Mouse (Mus musculus) forebrain, embryonic 15.5 days (tissue): Measurements from ENCODE around the gene Ythdf1. TPM values are rescaled to one million over a fixed set of nuclear protein-coding genes. Genes with fewer than 3 reads are reported as not detected.

Source experiments
- ATAC-seq: fragments of 200-750 bp; cut with Nextera tagmentation; replicated peaks from 2 replicates; pipeline ENCODE4 v1.8.0; 2017; ENCODE audit warnings: mild to moderate bottlenecking, moderate TSS enrichment, moderate library complexity
- H3K27ac ChIP-seq: fragments of 300-500 bp; sonication (generic); replicated peaks from 2 replicates; pipeline ENCODE4 v1.5.1; 2015; ENCODE audit warnings: mild to moderate bottlenecking, inconsistent platforms
- H3K27me3 ChIP-seq: fragments of 300-500 bp; sonication (generic); 2 replicates; pipeline ENCODE4 v1.6.1; 2015; ENCODE audit warnings: inconsistent platforms
- H3K36me3 ChIP-seq: fragments of 300-500 bp; sonication (generic); 2 replicates; pipeline ENCODE4 v1.6.1; 2015; ENCODE audit warnings: mild to moderate bottlenecking, inconsistent platforms
- H3K4me1 ChIP-seq: fragments of 300-500 bp; sonication (generic); 2 replicates; pipeline ENCODE4 v1.6.1; 2015; ENCODE audit warnings: inconsistent platforms
- H3K4me2 ChIP-seq: fragments of 300-500 bp; sonication (generic); replicated peaks from 2 replicates; pipeline ENCODE4 v1.6.1; 2015; ENCODE audit warnings: mild to moderate bottlenecking, inconsistent platforms
- H3K4me3 ChIP-seq: fragments of 300-500 bp; sonication (generic); 2 replicates; pipeline ENCODE4 v1.5.1; 2015; ENCODE audit warnings: mild to moderate bottlenecking, inconsistent platforms
- H3K9ac ChIP-seq: fragments of 300-500 bp; sonication (generic); replicated peaks from 2 replicates; pipeline ENCODE4 v1.6.1; 2015; ENCODE audit warnings: mild to moderate bottlenecking, inconsistent platforms
- H3K9me3 ChIP-seq: fragments of 300-500 bp; sonication (generic); 2 replicates; pipeline ENCODE4 v1.6.1; 2016; ENCODE audit warnings: inconsistent platforms
- WGBS: fragments of 180-500 bp; shearing (Covaris S2); methylation state at CpG from one replicate; pipeline ENCODE4 v1.1.7; 2015; ENCODE audit warnings: mixed read lengths; 5-methylcytosine and 5-hydroxymethylcytosine counted together
- polyA plus RNA-seq: library from polyadenylated mRNA; unstranded; fragments of >200 nt; fragmentation: Nextera tagmentation; extraction: Ambion mirVana; gene quantifications from 2 replicates; pipeline ENCODE4 v1.2.1, GENCODE M21; 2015

Ythdf1 gene
- polyA plus RNA-seq, 1 experiment from 2014 or later = 52.8 TPM

GRCm38 (mm10) chr2:180904435-180905208 is 16.1 kb downstream of the Ythdf1 start:
- H3K4me1 ChIP-seq = 0 out of 2 replicates have a peak, but pooled peaks cover 3% of the 10 kb centered on the region
- 94% methylated on average over 18 of the region's 18 CpGs for WGBS

DNA sequence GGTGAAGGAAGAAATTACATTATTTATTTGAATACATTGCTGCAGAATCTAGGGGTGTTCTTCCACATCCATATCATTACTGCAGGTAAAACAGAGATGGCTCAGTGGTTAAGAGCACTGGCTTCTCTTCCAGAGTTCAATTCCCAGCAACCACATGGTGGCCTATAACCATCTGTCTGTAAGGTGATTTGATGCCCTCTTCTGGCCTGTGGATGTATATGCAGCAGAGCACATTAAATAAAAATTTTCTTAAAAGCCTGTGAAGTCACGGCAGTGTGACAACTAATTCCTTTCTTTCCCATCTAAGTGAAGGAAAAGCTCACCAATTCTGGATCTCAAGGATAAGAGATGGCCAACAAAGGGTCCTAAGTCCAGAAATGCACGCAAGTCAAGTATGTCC is 18.7 kb downstream of the Ythdf1 start:
- Histone ChIP-seq H3K4me1 (peaks cover 8% of the 10 kb centered on the region; the same call in 1 of the 2 replicates), H3K4me2 (no peak overlapping the region), H3K27ac (no peak overlapping the region), H3K36me3 (peaks cover 12% of the 10 kb centered on the region; the same call in 1 of the 2 replicates), H3K27me3 (no peaks in the 10 kb centered on the region), H3K4me3 (no peak overlapping the region), H3K9ac (no peak overlapping the region), H3K9me3 (no peaks in the 10 kb centered on the region)
- no peak for ATAC-seq
- 29% methylated on average over 2 of the region's 2 CpGs for WGBS

More at GRCm38 (mm10) chr2:180904435-180905208, 16.1 kb downstream of the Ythdf1 start:
- Histone ChIP-seq H3K4me3 (no peak overlapping the region), H3K9me3 (no peaks in the 10 kb centered on the region), H3K9ac (no peak overlapping the region), H3K4me2 (no peak overlapping the region), H3K36me3 (peaks cover 16% of the 10 kb centered on the region; the same call in 1 of the 2 replicates), H3K27ac (no peak overlapping the region), H3K27me3 (no peaks in the 10 kb centered on the region)
- no peak for ATAC-seq

DNA sequence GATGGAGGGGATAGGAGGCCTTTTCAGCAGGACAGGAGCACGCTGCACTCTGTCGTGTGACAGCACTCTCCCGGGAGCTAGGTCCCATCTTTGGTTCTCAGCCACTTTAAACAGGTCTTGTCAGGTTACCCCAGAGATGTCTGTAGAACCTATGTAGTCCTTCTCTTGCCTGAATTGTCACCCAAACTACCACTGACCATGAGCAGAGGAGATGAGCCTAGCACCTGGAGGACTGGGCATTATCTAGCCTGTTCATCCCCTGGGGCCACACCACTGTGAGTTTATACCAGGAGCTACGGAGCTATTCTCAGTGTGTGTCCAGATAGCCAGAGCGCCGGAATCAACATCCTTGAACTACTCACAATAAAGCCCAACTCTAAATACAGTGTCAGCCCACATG is 22.9 kb downstream of the Ythdf1 start:
- H3K27ac ChIP-seq = peak overlapping the region; percentile 98
- peaks cover 1% of the 10 kb centered on the region; the same call in 1 of the 2 replicates for H3K36me3 ChIP-seq
- H3K9me3 ChIP-seq = no peaks in the 10 kb centered on the region
- no peaks in the 10 kb centered on the region for H3K27me3 ChIP-seq
- ATAC-seq = no peak
- no peak overlapping the region for H3K9ac ChIP-seq
- peaks cover 27% of the 10 kb centered on the region for H3K4me1 ChIP-seq
- no peak overlapping the region for H3K4me2 ChIP-seq
- WGBS = 69% methylated on average over 6 of the region's 6 CpGs
- no peak overlapping the region for H3K4me3 ChIP-seq

- no peak overlapping the region for H3K4me3 ChIP-seq
- no peaks in the 10 kb centered on the region for H3K36me3 ChIP-seq
- H3K9ac ChIP-seq = no peak overlapping the region; the same call in 1 of the 2 replicates
- peaks cover 33% of the 10 kb centered on the region for H3K4me1 ChIP-seq
- peak overlapping the region; percentile 98 for H3K27ac ChIP-seq
- 64% methylated on average over 15 of the region's 15 CpGs for WGBS
- no peak for ATAC-seq
- peaks cover 1% of the 10 kb centered on the region; the same call in 1 of the 2 replicates for H3K27me3 ChIP-seq
- no peaks in the 10 kb centered on the region for H3K9me3 ChIP-seq
- H3K4me2 ChIP-seq = 0 out of 2 replicates have a peak overlapping the region, but pooled peaks have one; percentile 58
These were observed 23.7 kb downstream of the Ythdf1 start for GRCm38 (mm10) chr2:180896819-180897625.

DNA sequence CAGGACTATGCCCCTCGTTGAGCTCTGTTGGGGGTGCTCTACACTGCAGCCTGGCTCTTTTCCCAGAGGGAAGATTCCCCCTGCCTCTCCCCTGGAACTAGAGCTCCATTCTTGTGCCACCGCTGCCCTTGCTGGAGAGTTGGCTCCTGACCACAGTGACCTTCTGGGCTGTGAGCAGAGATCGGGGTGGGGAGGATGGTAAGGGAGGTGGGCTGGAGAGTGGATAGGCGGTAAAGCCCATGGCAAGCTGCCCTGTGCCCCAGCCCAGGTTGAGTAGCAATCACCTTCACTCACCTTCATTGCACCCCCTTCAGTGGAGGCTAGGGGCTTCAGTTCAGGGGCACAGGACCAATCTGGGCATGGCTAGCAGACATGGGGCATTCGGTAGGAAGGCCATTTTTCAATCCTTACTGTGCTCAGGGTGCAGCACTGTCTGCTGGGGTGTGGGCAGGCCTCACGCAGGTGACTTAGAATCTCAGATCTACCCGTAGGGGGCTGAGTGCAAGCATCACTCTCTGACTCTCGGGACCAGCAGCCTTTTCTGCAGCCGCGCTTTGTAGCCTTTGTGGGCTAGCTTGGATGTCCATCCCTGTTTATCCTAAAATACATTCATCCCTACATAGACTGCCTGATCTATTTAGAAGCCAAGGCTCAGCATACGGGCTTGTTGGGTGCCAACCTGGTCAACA is 24.8 kb downstream of the Ythdf1 start:
- peaks cover 43% of the 10 kb centered on the region for H3K4me1 ChIP-seq
- H3K4me3 ChIP-seq = peak overlapping the region; percentile 75
- no peak for ATAC-seq
- peak overlapping the region; percentile 98 for H3K27ac ChIP-seq
- H3K9me3 ChIP-seq = no peaks in the 10 kb centered on the region
- WGBS = 71% methylated on average over 11 of the region's 11 CpGs
- peak overlapping the region; percentile 27 for H3K9ac ChIP-seq
- peak overlapping the region; percentile 58 for H3K4me2 ChIP-seq
- H3K36me3 ChIP-seq = no peaks in the 10 kb centered on the region
- peaks cover 7% of the 10 kb centered on the region; the same call in 1 of the 2 replicates for H3K27me3 ChIP-seq

GRCm38 (mm10) chr2:180895321-180895720 is 25.4 kb downstream of the Ythdf1 start:
- no peak for ATAC-seq
- Histone ChIP-seq H3K27me3 (peaks cover 11% of the 10 kb centered on the region), H3K9me3 (no peaks in the 10 kb centered on the region), H3K9ac (peak overlapping the region; percentile 27), H3K4me3 (peak overlapping the region; percentile 75), H3K4me1 (peaks cover 50% of the 10 kb centered on the region), H3K27ac (peak overlapping the region; percentile 98), H3K36me3 (no peaks in the 10 kb centered on the region), H3K4me2 (peak overlapping the region; percentile 58)
- WGBS = 49% methylated on average over 3 of the region's 3 CpGs

- Histone ChIP-seq H3K36me3 (no peaks in the 10 kb centered on the region), H3K4me3 (peak overlapping the region; percentile 75), H3K27ac (peak overlapping the region; percentile 98), H3K4me1 (peaks cover 56% of the 10 kb centered on the region), H3K9me3 (no peaks in the 10 kb centered on the region), H3K4me2 (peak overlapping the region; percentile 58), H3K9ac (peak overlapping the region; percentile 93), H3K27me3 (peaks cover 16% of the 10 kb centered on the region)
- 2% methylated on average over 13 of the region's 13 CpGs for WGBS
- ATAC-seq = peak; percentile 54
These were observed 26.0 kb downstream of the Ythdf1 start for GRCm38 (mm10) chr2:180894734-180895133.

DNA sequence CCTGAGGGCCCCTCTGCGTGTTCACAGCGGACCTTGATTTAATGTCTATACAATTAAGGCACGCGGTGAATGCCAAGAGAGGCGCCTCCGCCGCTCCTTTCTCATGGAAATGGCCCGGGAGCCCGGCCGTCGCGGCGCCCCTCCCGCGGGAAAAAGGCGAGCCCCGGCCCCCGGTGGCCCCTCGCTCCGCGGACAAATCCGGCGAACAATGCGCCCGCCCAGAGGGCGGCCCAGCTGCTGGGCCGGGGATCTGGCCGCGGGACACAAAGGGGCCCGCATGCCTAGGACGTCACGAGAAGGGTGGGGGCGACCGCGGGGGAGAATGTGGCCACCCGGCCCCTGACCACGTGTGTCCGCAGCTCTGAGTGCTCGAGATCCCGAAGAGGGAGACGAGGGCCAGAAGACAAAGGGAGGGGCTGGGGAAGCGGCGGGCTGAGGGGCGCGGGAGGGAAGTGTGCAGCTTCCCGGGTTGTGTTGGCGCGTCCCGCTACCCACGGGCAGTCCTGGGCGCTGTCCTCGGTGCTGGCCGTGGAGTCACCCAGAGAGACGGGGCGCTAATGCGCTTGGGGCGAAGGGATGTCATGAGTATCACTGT is 26.6 kb downstream of the Ythdf1 start:
- Histone ChIP-seq H3K9ac (peak overlapping the region; percentile 93), H3K4me3 (peak overlapping the region; percentile 75), H3K9me3 (no peaks in the 10 kb centered on the region), H3K36me3 (no peaks in the 10 kb centered on the region), H3K4me2 (peak overlapping the region; percentile 58), H3K4me1 (peaks cover 62% of the 10 kb centered on the region), H3K27ac (peak overlapping the region; percentile 98), H3K27me3 (peaks cover 16% of the 10 kb centered on the region)
- under 1% methylated on average over 56 of the region's 57 CpGs for WGBS
- ATAC-seq = peak; percentile 18

DNA sequence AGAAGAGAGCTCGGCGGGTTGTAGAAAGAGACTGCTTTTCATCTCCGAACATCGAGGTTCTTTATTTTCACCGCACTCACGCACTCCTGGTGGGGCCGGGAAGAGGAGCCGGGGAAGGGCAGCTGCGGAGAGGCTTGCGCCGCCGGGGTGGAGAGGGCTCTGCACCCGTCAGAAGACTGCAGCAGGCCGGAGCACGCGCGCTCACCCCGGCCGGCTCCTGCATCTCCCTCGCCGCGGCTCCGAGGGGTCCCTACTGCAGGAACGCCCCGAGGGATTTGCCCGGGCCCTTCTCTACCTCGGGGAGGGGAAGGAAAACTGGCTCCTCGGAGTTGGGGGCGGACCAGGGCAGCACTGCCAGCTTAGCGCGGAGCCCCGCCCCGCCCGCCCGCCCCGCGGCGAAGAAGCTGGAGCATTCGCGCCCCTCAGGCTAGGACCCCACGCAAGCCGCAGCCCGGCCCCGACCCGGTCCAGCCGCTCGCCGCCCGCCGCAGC is 27.2 kb downstream of the Ythdf1 start:
- H3K36me3 ChIP-seq = no peaks in the 10 kb centered on the region
- H3K9me3 ChIP-seq = no peaks in the 10 kb centered on the region
- H3K9ac ChIP-seq = peak overlapping the region; percentile 93
- under 1% methylated on average over 50 of the region's 50 CpGs for WGBS
- peaks cover 16% of the 10 kb centered on the region for H3K27me3 ChIP-seq
- peak overlapping the region; percentile 58 for H3K4me2 ChIP-seq
- ATAC-seq = peak; percentile 18
- peak overlapping the region; percentile 75 for H3K4me3 ChIP-seq
- H3K4me1 ChIP-seq = peaks cover 66% of the 10 kb centered on the region
- peak overlapping the region; percentile 98 for H3K27ac ChIP-seq

DNA sequence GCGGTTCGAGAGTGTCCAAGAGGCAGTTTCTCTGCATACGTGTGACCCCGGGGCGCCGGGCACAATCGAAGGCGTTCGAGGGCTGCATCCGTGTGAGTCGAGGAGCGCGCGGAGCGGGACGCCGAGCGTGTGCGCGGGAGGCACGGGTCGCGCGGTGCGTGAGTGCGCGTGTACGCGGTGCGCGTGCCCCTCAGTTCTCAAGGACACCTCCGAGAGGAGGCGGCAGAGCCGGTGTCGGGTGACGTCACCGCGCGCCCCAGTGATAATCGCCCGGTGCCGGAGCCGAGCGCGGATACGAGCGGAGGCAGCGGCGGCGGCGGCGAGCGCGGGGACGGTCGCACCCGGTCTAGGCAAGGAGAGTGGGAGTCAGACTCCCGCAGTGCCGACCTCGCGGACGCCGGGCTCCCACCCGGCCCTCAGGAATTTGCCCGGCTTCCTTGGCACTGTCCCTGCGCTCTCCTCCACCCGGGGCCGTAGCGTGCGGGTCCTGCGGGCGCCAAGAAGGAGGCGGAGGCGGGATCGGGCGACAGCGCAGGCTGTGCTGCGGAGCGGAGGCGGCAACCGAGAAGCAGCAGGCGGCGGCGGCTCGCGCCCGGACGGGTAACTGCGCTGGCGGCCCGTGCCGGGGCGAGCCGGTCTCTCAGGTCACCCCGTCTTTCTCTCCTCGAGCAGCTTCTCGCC is 27.8 kb downstream of the Ythdf1 start:
- H3K27me3 ChIP-seq = peaks cover 16% of the 10 kb centered on the region
- H3K27ac ChIP-seq = peak overlapping the region; percentile 98
- H3K36me3 ChIP-seq = no peaks in the 10 kb centered on the region
- no peaks in the 10 kb centered on the region for H3K9me3 ChIP-seq
- under 1% methylated on average over 96 of the region's 97 CpGs for WGBS
- peak; percentile 47 for ATAC-seq
- H3K9ac ChIP-seq = peak overlapping the region; percentile 93
- H3K4me3 ChIP-seq = peak overlapping the region; percentile 75
- H3K4me1 ChIP-seq = peaks cover 70% of the 10 kb centered on the region
- H3K4me2 ChIP-seq = peak overlapping the region; percentile 58
